Mouse (Mus musculus) myocyte (in vitro differentiated cells): Measurements from ENCODE around the gene Rasal3.

ENCODE experiments used
- CEBPB ChIP-seq: IDR thresholded peaks from 2 replicates; pipeline ENCODE4 v1.6.1; 2011; ENCODE audit warnings: mild to moderate bottlenecking, moderate library complexity; ENCODE audit not compliant: poor library complexity, insufficient read depth, severe bottlenecking
- MAX ChIP-seq: IDR thresholded peaks from one replicate; pipeline ENCODE4 v1.6.1; 2011; ENCODE audit warnings: low read depth, mild to moderate bottlenecking, control low read depth
- POLR2A ChIP-seq: IDR thresholded peaks from one replicate; pipeline ENCODE4 v1.6.1; 2011; ENCODE audit warnings: low read depth, mild to moderate bottlenecking, control low read depth, moderate library complexity; ENCODE audit not compliant: insufficient read length
- POLR2AphosphoS2 ChIP-seq: IDR thresholded peaks from one replicate; pipeline ENCODE4 v1.6.1; 2011; ENCODE audit warnings: low read depth, control low read depth; ENCODE audit not compliant: insufficient read length
- SRF ChIP-seq: IDR thresholded peaks from one replicate; pipeline ENCODE4 v1.6.1; 2011; ENCODE audit warnings: low read depth; ENCODE audit not compliant: control insufficient read depth, insufficient read length
- TCF12 ChIP-seq: IDR thresholded peaks from one replicate; pipeline ENCODE4 v1.6.1; 2011; ENCODE audit warnings: mild to moderate bottlenecking, control low read depth; ENCODE audit not compliant: poor library complexity, insufficient read depth, severe bottlenecking
- USF1 ChIP-seq: IDR thresholded peaks from one replicate; pipeline ENCODE4 v1.6.1; 2011; ENCODE audit warnings: low read depth, mild to moderate bottlenecking, control low read depth, moderate library complexity

DNA sequence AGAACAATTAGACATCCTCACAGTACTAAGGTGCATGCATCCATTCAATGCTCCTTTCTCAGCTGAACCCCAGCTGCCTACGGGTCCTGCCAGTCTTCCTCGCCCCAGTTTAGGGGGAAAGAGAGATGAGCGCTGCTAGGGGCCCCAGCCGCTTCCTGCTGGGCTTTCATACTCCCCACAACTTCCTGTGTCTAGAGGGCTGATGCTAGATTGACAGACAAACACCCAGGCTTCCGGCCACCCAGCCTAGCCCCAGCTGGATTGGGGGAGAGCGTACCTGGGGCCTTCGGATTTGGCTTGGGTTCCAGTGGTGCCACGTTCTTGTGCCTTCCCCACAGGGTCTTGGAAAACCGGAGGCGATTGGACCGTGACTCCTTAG lies 615 bp downstream of the Rasal3 start:
- TF ChIP-seq POLR2A (no peak), USF1 (no peak), MAX (no peak), SRF (no peak), TCF12 (no peak), POLR2AphosphoS2 (no peak), CEBPB (no peak)
